Mouse (Mus musculus): ENCODE data around the gene Ube2d1.

DNA sequence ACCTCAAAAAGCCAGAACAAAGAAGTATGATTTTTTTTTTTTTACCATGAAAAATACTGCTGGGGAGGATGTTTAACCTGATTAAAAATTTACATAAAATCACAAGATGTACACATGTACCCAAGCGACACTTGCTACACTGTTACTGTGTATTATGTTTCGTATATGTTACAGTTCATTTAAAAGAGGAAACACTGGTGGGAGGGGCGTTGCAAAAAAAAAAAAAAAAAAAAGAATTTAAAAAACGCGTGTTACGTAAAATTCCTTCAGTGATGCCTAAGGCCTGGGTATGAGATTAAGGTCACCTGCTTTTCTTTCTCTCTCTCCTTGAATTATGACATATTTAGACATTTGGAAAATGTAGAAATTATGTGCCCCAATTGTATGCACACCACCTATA lies 21.7 kb upstream of the Ube2d1 start:
- no peak for TF ChIP-seq CTCF (IDR thresholded peaks at IDR 0.05; ENCODE audit: extremely low read depth, insufficient read depth, low read length)
- TF ChIP-seq POLR2A (IDR thresholded peaks at IDR 0.05; ENCODE audit: extremely low read depth, insufficient read depth, low read length) = no peak
